Mouse (Mus musculus) neural tube, embryonic 10.5 days (tissue): ENCODE data around the gene Fbln7.

Source experiments
- DNase-seq: peaks from one replicate; pipeline ENCODE4 v3.0.0-alpha.2; 2017; ENCODE audit warnings: low spot score; ENCODE audit errors: extremely low spot score

Gene Fbln7

GRCm38 (mm10) chr2:128871656-128872055 is 8.9 kb downstream of the Fbln7 start:
- DNase-seq: no peak

DNA sequence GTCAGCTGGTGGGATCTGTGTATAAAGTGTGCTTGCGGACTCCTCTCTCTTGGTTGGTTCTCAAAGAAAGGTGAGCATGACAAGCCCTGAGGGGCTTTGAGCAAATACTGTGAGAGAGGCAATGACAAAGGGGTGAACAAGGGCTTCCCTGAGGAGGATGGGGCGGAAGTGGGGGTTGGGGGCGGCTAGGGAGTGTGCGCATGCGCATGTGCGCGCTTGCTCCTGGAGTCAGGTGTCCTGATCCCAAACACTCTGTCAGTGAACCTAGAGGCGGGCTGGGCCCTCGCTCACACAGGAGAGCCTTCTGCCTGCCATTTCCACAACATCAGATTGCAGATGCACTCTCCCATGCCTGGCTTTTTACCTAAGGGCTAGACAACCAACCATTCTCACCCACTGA is 9.5 kb downstream of the Fbln7 start:
- DNase-seq: no peak

DNA sequence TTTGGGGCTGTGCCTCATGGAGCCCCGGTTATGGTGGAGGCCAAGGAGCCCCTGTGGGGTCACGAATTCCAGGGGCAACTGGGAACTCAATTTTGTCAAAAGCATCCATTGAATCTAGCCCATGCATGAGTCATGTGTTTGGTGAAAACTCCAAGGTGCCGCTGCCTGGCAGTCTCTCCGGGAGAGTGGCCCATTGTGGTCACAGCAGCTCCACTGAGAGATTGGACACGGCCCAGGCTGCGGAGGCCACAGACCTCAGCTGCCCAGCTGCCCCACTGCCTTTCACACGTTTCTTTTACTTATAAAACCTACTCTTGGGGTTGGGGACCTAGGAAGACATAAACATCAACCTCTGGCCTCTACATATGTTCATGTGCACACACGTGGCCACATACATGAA is 12.7 kb downstream of the Fbln7 start:
- DNase-seq: no peak

- no peak for DNase-seq
Measured at GRCm38 (mm10) chr2:128881236-128881635, 18.5 kb downstream of the Fbln7 start.

- no peak for DNase-seq
Measured at GRCm38 (mm10) chr2:128885225-128885811, 22.5 kb downstream of the Fbln7 start.

- DNase-seq: no peak
Measured at GRCm38 (mm10) chr2:128887866-128888550, 25.2 kb downstream of the Fbln7 start.

DNA sequence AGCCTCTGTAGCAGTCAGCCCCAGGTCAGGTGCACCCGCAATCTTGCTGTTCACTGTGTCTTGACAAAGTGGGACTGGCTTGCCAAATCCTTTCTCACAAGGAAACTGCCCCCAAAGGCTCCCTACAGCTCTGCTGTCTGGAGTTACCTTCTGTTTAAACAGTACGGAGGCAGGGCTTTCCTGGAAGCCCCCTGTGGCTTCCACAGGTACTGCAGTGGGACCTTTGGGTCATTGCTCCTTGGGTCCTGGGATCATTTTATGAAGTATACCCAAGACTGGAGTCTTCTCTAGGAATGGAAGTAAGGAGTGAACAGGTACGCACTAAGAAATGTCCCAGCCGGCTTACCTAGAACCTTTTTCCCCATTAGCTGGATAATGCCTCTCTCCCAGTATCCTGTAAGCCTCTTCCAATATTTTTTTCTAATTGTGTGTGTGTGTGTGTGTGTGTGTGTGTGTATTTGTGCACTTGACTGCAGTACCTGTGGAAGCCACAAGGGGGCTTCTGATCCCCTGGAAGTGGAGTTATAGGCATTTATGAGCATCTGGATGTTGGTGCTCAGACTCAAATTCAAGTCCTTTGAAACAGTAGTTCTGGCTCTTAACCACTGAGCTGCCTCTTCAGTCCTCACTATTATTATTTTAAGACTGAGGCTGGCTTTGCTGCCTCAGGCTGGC is 28.0 kb downstream of the Fbln7 start:
- DNase-seq: no peak

- peak; percentile 27 for DNase-seq
Measured at GRCm38 (mm10) chr2:128892180-128892721, 29.5 kb downstream of the Fbln7 start.

DNA sequence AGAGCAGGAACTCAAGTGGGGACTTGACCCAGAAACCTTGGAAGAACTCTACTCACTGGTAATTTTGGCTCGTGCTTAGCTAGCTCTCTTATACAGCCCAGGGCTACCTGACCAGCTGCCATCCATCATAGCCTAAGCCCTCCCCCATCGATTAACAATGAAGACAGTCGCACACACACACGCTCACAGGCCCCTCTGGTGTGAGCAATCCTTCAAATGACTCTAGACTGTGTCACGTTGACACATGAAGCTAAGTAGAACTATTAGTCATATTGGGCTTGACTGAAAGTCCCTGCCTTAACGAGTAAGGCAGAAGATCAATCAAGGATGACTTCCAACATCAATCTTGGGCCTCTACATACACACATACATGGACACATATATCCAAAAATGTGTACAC is 40.1 kb downstream of the Fbln7 start:
- no peak for DNase-seq

DNA sequence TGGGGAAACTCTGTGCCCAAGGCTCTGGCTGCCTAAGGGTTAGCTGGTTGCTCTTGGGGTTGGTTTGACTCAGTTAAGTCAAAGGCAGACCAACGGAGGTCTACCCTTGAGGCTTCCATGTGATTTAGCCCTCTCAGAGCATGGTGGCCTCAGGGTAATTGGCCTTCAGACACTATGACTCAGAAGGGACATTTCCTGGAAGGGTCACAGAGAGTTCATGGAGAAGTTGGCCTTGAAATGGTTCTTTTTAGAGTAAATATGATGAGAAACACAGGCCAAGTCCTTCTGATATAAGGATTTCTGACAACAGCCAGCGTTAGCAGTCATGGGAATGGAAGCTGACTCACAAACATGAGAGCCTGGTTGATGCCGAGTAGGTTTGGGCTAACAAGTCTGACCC is 40.9 kb downstream of the Fbln7 start:
- no peak for DNase-seq

DNA sequence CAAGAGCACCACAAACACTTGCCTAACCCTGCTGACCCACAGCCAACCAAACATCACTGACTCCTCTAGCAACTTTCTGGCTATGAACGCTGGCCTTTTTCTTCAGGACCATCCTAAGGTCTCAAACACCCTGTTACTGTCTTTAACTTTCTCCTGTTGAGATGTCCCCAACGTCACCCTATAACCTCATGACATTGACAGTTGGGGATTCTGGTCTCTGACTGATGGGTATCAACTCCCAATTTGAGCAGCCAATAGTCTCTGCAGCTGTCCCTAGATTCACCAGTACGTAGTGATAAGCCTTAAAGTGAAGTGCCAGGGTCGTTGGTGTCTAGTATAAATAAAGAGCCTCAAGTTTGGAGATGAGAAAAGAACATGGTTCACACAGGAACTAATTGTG is 52.2 kb downstream of the Fbln7 start:
- DNase-seq: no peak

GRCm38 (mm10) chr2:128916528-128916927 is 53.7 kb downstream of the Fbln7 start:
- no peak for DNase-seq

DNA sequence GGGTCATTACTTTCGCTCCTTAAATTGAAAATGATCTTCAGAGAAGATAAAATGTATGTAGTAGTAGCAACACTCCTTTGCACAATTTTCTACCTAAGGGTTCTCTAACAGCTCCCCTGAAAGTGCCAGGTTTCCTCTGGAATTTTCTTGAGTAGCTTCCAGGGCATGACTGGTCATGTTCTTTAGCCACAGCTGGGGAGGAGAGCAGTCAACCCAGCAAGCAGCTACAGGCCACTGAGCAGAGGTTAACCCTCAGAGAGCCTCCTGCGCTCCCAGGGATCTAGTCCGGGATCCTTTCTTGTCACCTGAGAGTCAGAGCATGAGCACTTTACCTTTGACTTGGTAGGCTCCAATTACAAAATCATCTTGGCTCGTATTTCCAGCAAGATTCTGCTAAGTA is 62.0 kb downstream of the Fbln7 start:
- no peak for DNase-seq

GRCm38 (mm10) chr2:128928446-128928845 is 65.7 kb downstream of the Fbln7 start:
- no peak for DNase-seq

DNA sequence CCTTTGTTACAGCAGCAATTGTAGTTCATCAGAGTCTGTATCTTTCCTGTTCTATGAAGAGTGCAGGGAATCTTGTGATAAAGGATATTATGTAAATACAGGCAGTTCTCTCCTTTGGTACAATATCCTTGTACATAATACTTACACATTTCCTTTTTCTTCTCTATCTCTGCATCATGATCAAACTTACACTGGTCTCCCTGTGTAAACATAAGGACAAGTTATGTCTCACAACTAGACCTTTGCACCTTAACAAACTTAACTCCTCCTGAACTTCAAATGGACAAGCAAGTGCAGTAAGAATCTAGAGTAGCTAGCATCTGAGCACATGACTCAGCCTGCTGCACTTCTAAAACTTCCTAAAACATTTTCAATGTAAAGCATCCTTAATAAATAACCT is 67.9 kb downstream of the Fbln7 start:
- no peak for DNase-seq

GRCm38 (mm10) chr2:128936256-128936655 is 73.5 kb downstream of the Fbln7 start:
- no peak for DNase-seq

DNA sequence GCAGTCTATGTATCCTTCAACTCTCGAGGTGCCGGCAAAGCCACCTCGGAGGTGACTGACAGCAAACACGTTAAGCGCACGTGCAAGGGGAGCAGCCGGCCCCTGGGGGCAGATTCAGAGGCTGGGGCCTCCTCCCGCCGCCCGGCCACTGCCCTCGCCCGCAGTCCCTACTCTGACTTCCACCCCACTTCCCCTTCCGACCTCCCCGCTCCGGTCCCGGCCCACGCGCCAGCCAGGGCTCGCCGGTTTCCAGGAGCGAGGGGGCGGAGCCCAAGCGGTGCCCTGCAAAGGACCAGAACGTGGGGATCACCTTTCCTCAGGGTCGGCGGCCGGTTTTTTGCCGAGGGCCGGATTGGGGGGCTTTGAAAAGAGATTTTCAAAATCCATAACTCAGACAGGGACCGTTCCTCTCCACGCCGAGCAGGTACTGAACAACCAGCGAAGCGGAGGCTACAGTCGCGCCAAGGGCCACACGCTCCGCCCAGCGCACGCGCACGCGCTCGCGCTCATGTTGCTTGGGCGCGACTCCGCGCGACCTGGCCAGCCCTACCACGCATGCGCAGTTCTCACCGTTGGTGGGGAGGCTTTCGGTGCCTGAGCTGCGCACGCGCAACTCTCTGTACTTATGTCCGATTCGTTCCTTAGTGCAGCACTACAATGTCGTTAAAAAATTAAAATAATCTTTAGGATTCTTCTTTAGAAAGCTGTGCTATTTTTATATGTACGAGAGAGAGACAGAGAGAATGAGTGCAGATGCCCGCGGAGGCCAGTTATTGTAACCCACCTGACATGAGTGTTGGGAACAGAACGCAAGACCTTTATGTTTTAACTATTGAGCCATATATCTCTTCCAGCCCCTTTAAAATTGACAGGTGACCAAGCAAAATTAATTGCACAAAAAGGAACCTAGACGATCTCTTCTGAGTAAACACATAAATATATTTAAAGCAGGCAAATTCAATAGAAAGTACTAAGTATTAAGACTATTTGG is 81.1 kb downstream of the Fbln7 start, which contains the start of gene Zc3h8:
TSS of gene Zc3h8 (minus strand) at position 540 of the 991 bp plus-strand sequence.
- DNase-seq: peak; percentile 96
